Mouse (Mus musculus) forebrain, embryonic 11.5 days (tissue): Measurements from ENCODE around the gene Utp6. TPM values are rescaled to one million over a fixed set of nuclear protein-coding genes. Genes with fewer than 3 reads are reported as not detected.

ENCODE experiments used
- polyA plus RNA-seq: library from polyadenylated mRNA; unstranded; fragments of >200 nt; fragmentation: Nextera tagmentation; extraction: Ambion mirVana; gene quantifications from 2 replicates; pipeline ENCODE4 v1.2.1, GENCODE M21; 2014

Utp6 gene
- polyA plus RNA-seq, 1 experiment from 2014 or later = 91.8 TPM

Other genes with a start within 250 kb of the Utp6 start
- 33.6 and 35.4 TPM in 2 replicates for gene Suz12, start 30.7 kb upstream of the Utp6 start, polyA plus RNA-seq
- 35.0 and 37.4 TPM in 2 replicates for gene Crlf3, start 118.6 kb upstream of the Utp6 start, polyA plus RNA-seq
- 21.8 and 25.7 TPM in 2 replicates for gene Atad5, start 127.0 kb upstream of the Utp6 start, polyA plus RNA-seq
- gene Tefm, start 179.8 kb upstream of the Utp6 start, polyA plus RNA-seq = 31.8 and 32.1 TPM in 2 replicates
- gene Adap2, start 191.7 kb upstream of the Utp6 start, polyA plus RNA-seq = 0.24 and 0.68 TPM in 2 replicates
- 3.0 and 3.3 TPM in 2 replicates for gene Rnf135, start 221.5 kb upstream of the Utp6 start, polyA plus RNA-seq
- 63.1 and 73.7 TPM in 2 replicates for gene Rhot1, start 246.6 kb upstream of the Utp6 start, polyA plus RNA-seq